ENCODE assay signal across 18 mouse cellular contexts in genomic region chr3:107821952-107822351, GRCm38 (mm10). TPM values are rescaled to one million over a fixed set of nuclear protein-coding genes. Genes with fewer than 3 reads are reported as not detected.
"Had no signal": no experiment of that assay in that cellular context is flagged by ENCODE, and none has a peak within 500 bp of the region (broad histone marks: within the 10 kb centered on the region; RNA-seq: fewer than 3 reads in every experiment).

No protein-coding gene starts in this region.

- H3K9ac ChIP-seq: limb, embryonic 13.5 days; liver, embryonic 15.5 days; lung, embryonic 14.5 days; midbrain, embryonic 12.5 days; neural tube, embryonic 15.5 days had no signal

- H3K9me3 ChIP-seq: limb, embryonic 13.5 days; liver, embryonic 15.5 days; midbrain, embryonic 12.5 days; neural tube, embryonic 15.5 days had no signal

- H3K36me3 ChIP-seq: limb, embryonic 13.5 days; liver, embryonic 15.5 days; midbrain, embryonic 12.5 days; neural tube, embryonic 15.5 days had no signal

- ATAC-seq: midbrain, embryonic 16.5 days had no signal

- H3K4me2 ChIP-seq: limb, embryonic 13.5 days; liver, embryonic 15.5 days; lung, embryonic 14.5 days; midbrain, embryonic 12.5 days; neural tube, embryonic 15.5 days had no signal

- H3K27me3 ChIP-seq: limb, embryonic 13.5 days; midbrain, embryonic 12.5 days; neural tube, embryonic 15.5 days had no signal

- H3K27ac ChIP-seq: layer of hippocampus, adult 2 months; limb, embryonic 13.5 days; liver, embryonic 15.5 days; macrophage; midbrain, embryonic 12.5 days; neural tube, embryonic 15.5 days had no signal

- DNase-seq: kidney, postnatal 10 days; kidney, postnatal 4 days; lung, embryonic 14.5 days; lung, postnatal 10 days; right cerebral cortex, adult 18-20 months; thymus, adult 18-20 months; thymus, postnatal 14 days had no signal

- H3K4me3 ChIP-seq: layer of hippocampus, adult 2 months; limb, embryonic 13.5 days; liver, embryonic 15.5 days; megakaryocyte, embryonic 14.5 days; midbrain, embryonic 12.5 days; neural tube, embryonic 15.5 days had no signal

- H3K4me1 ChIP-seq: midbrain, embryonic 12.5 days; neural tube, embryonic 15.5 days had no signal

RNA-seq across cellular contexts. Expression of gene Eps8l3, which starts 55.1 kb away (rescaled TPM):
- total RNA-seq: layer of hippocampus, adult 2 months; layer of hippocampus, postnatal 10 days; left cerebral cortex, postnatal 36 days had no signal
- polyA plus RNA-seq: kidney, embryonic 14.5 days; liver, embryonic 15.5 days; lung, embryonic 14.5 days; macrophage; midbrain, embryonic 12.5 days; midbrain, embryonic 16.5 days; neural tube, embryonic 15.5 days had no signal
